Mouse (Mus musculus) heart, adult 2 months (tissue): Measurements from ENCODE around the gene Wdhd1.

ENCODE experiments used
- CTCF ChIP-seq: fragments of 200-600 bp; IDR thresholded peaks from 2 replicates; pipeline ENCODE4 v1.8.1; 2022; ENCODE audit warnings: antibody characterized with exemption, mild to moderate bottlenecking, moderate library complexity
- EP300 ChIP-seq: fragments of 200-500 bp; IDR thresholded peaks from 2 replicates; pipeline ENCODE4 v1.6.1; 2011; ENCODE audit warnings: low read depth, low read length, control low read depth; ENCODE audit not compliant: insufficient read depth

DNA sequence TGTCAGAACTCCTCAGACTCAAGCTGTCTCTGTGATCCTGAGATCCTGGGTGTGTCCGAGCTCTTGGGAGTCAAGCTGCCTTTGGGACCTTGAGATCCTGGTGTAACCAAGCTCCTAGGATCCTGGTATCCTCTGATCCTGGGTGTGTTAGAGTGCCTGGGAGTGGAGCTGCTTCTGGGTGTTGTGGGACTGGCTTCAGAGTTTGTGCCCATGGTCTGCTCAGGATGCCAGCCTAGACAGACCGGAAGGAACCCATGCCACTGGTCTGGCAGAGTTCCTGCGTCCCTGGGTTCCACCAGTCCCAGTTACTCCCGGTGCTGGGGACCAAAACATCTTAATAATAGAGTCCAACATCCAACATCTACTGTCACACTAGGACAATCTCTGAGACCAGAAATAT, 63.4 kb downstream of the Wdhd1 start:
- TF ChIP-seq EP300 (no peak), CTCF (no peak)
